Mouse (Mus musculus): Measurements from ENCODE around the gene Pin4. TPM values are rescaled to one million over a fixed set of nuclear protein-coding genes. Genes with fewer than 3 reads are reported as not detected.

Pin4 gene
- polyA plus RNA-seq, 1 experiment from 2014 or later, result 44.6 TPM

GRCm38 (mm10) chrX:102166986-102167385 lies 47.7 kb downstream of the Pin4 start:
- 17% methylated on average over 6 of the region's 6 CpGs for WGBS

GRCm38 (mm10) chrX:102169724-102170123 lies 50.5 kb downstream of the Pin4 start:
- peaks cover 6% of the 10 kb centered on the region; the same call in 1 of the 2 replicates for H3K4me1 ChIP-seq (ENCODE audit: control insufficient read depth, insufficient read depth, low read depth, low read length)
- H3K9ac ChIP-seq (ENCODE audit: low read depth, low read length), result no peak overlapping the region
- no peaks in the 10 kb centered on the region for H3K9me3 ChIP-seq (ENCODE audit: control insufficient read depth, low read length)
- H3K4me2 ChIP-seq (ENCODE audit: low read length), result no peak overlapping the region
- ATAC-seq, result no peak
- WGBS, result 90% methylated on average over 1 of the region's 1 CpGs
- H3K27ac ChIP-seq (ENCODE audit: low read depth, low read length), result no peak overlapping the region
- no peaks in the 10 kb centered on the region; the same call in 1 of the 2 replicates for H3K27me3 ChIP-seq (replicated peaks; ENCODE audit: control insufficient read depth, insufficient read depth, low read length)
- no peaks in the 10 kb centered on the region for H3K36me3 ChIP-seq (ENCODE audit: control insufficient read depth, insufficient read depth, low read length)
- H3K4me3 ChIP-seq (ENCODE audit: low read length), result no peak overlapping the region

More at GRCm38 (mm10) chrX:102166986-102167385, 47.7 kb downstream of the Pin4 start:
- Histone ChIP-seq H3K4me3 (ENCODE audit: low read length) (no peak overlapping the region), H3K9ac (ENCODE audit: low read depth, low read length) (peak overlapping the region; percentile 27), H3K4me1 (ENCODE audit: control insufficient read depth, insufficient read depth, low read depth, low read length) (peaks cover 6% of the 10 kb centered on the region; the same call in 1 of the 2 replicates), H3K9me3 (ENCODE audit: control insufficient read depth, low read length) (no peaks in the 10 kb centered on the region), H3K36me3 (ENCODE audit: control insufficient read depth, insufficient read depth, low read length) (no peaks in the 10 kb centered on the region), H3K27ac (ENCODE audit: low read depth, low read length) (peak overlapping the region; percentile 5; the same call in 1 of the 2 replicates), H3K4me2 (ENCODE audit: low read length) (no peak overlapping the region), H3K27me3 (replicated peaks; ENCODE audit: control insufficient read depth, insufficient read depth, low read length) (no peaks in the 10 kb centered on the region)
- ATAC-seq, result peak; percentile 56; the same call in 1 of the 2 replicates

GRCm38 (mm10) chrX:102170135-102170534 lies 50.9 kb downstream of the Pin4 start:
- no peak for ATAC-seq
- Histone ChIP-seq H3K27me3 (replicated peaks; ENCODE audit: control insufficient read depth, insufficient read depth, low read length) (no peaks in the 10 kb centered on the region; the same call in 1 of the 2 replicates), H3K36me3 (ENCODE audit: control insufficient read depth, insufficient read depth, low read length) (no peaks in the 10 kb centered on the region), H3K4me2 (ENCODE audit: low read length) (no peak overlapping the region), H3K9me3 (ENCODE audit: control insufficient read depth, low read length) (no peaks in the 10 kb centered on the region), H3K27ac (ENCODE audit: low read depth, low read length) (no peak overlapping the region), H3K9ac (ENCODE audit: low read depth, low read length) (no peak overlapping the region), H3K4me1 (ENCODE audit: control insufficient read depth, insufficient read depth, low read depth, low read length) (peaks cover 6% of the 10 kb centered on the region; the same call in 1 of the 2 replicates), H3K4me3 (ENCODE audit: low read length) (no peak overlapping the region)
- 61% methylated on average over 3 of the region's 3 CpGs for WGBS

- no peak overlapping the region for H3K4me2 ChIP-seq (ENCODE audit: low read length)
- ATAC-seq, result no peak
- H3K27me3 ChIP-seq (replicated peaks; ENCODE audit: control insufficient read depth, insufficient read depth, low read length), result no peaks in the 10 kb centered on the region; the same call in 1 of the 2 replicates
Measured at GRCm38 (mm10) chrX:102170900-102171299, 51.7 kb downstream of the Pin4 start.

GRCm38 (mm10) chrX:102175538-102176287 lies 56.5 kb downstream of the Pin4 start:
- H3K27ac ChIP-seq (ENCODE audit: low read depth, low read length), result no peak overlapping the region
- no peaks in the 10 kb centered on the region for H3K4me1 ChIP-seq (ENCODE audit: control insufficient read depth, insufficient read depth, low read depth, low read length)
- H3K9me3 ChIP-seq (ENCODE audit: control insufficient read depth, low read length), result no peaks in the 10 kb centered on the region
- H3K9ac ChIP-seq (ENCODE audit: low read depth, low read length), result no peak overlapping the region
- H3K4me3 ChIP-seq (ENCODE audit: low read length), result no peak overlapping the region
- no peak for ATAC-seq
- peaks cover under 1% of the 10 kb centered on the region; the same call in 1 of the 2 replicates for H3K27me3 ChIP-seq (replicated peaks; ENCODE audit: control insufficient read depth, insufficient read depth, low read length)
- H3K4me2 ChIP-seq (ENCODE audit: low read length), result no peak overlapping the region
- no peaks in the 10 kb centered on the region for H3K36me3 ChIP-seq (ENCODE audit: control insufficient read depth, insufficient read depth, low read length)
- WGBS, result 89% methylated on average over 5 of the region's 5 CpGs

More at GRCm38 (mm10) chrX:102170900-102171299, 51.7 kb downstream of the Pin4 start:
- 73% methylated on average over 3 of the region's 3 CpGs for WGBS
- H3K36me3 ChIP-seq (ENCODE audit: control insufficient read depth, insufficient read depth, low read length), result no peaks in the 10 kb centered on the region
- peaks cover 6% of the 10 kb centered on the region; the same call in 1 of the 2 replicates for H3K4me1 ChIP-seq (ENCODE audit: control insufficient read depth, insufficient read depth, low read depth, low read length)
- no peak overlapping the region for H3K27ac ChIP-seq (ENCODE audit: low read depth, low read length)
- H3K4me3 ChIP-seq (ENCODE audit: low read length), result no peak overlapping the region
- no peaks in the 10 kb centered on the region for H3K9me3 ChIP-seq (ENCODE audit: control insufficient read depth, low read length)
- no peak overlapping the region for H3K9ac ChIP-seq (ENCODE audit: low read depth, low read length)

Other genes with a start within 250 kb of the Pin4 start
- gene Rtl5, start 48.1 kb upstream of the Pin4 start, polyA plus RNA-seq (2015; fragmentation: Nextera tagmentation; extraction: Ambion mirVana), result 5.6 and 6.2 TPM in 2 replicates
- gene Ercc6l, start 37.6 kb downstream of the Pin4 start, polyA plus RNA-seq (2015; fragmentation: Nextera tagmentation; extraction: Ambion mirVana), result 1.5 and 2.1 TPM in 2 replicates
- gene Rps4x, start 69.9 kb downstream of the Pin4 start, polyA plus RNA-seq (2015; fragmentation: Nextera tagmentation; extraction: Ambion mirVana), result 344 and 351 TPM in 2 replicates
- 14.8 and 20.2 TPM in 2 replicates for gene Cited1, start 132.7 kb downstream of the Pin4 start, polyA plus RNA-seq (2015; fragmentation: Nextera tagmentation; extraction: Ambion mirVana)